Mouse (Mus musculus) gastrocnemius, adult 18-20 months (tissue): ENCODE measurements around the gene Anxa6. TPM values are rescaled to one million over a fixed set of nuclear protein-coding genes. Genes with fewer than 3 reads are reported as not detected.

Source experiments
- DNase-seq: peaks from one replicate; pipeline ENCODE4 v3.0.0; 2021; ENCODE audit warnings: low spot score
- total RNA-seq, 2 experiments: library from RNA; stranded (reverse); gene quantifications; 2 replicates each; pipeline ENCODE4 v1.2.3; 2021

The Anxa6 gene
- total RNA-seq, 2 experiments from 2014 or later = 169 to 174 TPM

GRCm38 (mm10) chr11:54998708-54999107, 34.5 kb downstream of the Anxa6 start:
- no peak for DNase-seq

DNA sequence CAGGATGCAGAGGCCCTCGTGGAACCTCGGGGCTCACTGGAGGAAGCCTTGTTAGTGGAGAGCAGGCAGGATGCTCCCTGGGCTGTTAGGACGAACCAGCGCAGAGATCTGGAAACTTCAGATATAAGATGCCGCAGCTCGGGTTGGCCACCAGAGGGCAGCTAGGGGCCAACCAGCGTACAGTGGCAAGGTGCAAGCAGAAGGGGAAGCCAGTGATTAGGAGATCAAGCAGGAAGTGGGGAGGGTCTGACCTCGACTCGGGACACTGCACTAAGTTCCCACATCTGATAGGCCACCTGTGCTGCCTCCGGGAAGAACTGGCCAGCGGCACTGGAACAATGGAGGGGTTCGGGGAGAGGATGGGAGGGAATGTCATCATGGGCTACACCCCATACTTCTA, 35.0 kb downstream of the Anxa6 start:
- peak; percentile 50 for DNase-seq

GRCm38 (mm10) chr11:54996176-54996575, 37.1 kb downstream of the Anxa6 start:
- no peak for DNase-seq

DNA sequence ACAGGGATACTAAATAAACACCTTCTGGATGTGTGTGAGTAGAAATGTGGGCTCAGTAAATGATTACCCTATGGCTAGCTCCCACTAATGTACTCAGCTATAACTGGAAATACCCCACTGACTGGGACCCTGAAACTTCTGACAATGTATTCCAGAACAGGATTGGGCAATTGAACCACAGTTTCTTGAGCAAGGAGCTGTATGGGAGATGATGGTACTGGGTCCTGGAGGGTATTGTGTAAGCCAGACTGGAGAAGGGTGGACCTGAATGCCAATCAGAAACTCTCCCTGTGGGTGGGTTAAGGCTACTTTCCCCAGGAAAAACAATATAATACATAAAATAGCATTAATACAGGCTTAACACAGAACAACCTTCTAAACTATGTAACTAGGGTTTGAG, 43.3 kb downstream of the Anxa6 start:
- no peak for DNase-seq

GRCm38 (mm10) chr11:54988754-54989349, 44.4 kb downstream of the Anxa6 start:
- no peak for DNase-seq

GRCm38 (mm10) chr11:54987974-54988373, 45.3 kb downstream of the Anxa6 start:
- no peak for DNase-seq

DNA sequence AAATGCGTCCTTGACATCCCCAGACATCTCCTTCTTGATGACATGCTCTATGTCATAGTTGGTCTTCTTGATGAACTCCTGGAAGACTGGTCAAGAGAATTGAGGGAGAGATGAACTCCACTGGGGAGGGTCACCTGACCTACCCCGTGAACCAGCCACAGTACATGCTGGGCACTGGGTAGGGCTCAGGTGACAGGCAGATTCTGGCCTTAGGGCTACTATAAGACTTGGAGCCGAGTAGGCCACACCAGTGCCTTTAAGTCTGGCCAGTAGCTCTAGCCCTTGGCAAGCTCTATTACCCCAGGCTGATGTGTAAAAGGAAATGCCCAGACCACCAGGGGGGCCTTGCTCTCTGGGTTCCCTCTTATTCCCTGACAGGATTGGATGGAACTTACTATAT, 48.2 kb downstream of the Anxa6 start:
- DNase-seq = peak; percentile 71

GRCm38 (mm10) chr11:54984581-54984980, 48.7 kb downstream of the Anxa6 start:
- no peak for DNase-seq

- peak; percentile 78 for DNase-seq
Observed at GRCm38 (mm10) chr11:54984085-54984484, 49.2 kb downstream of the Anxa6 start.

- no peak for DNase-seq
Observed at GRCm38 (mm10) chr11:54982520-54982919, 50.7 kb downstream of the Anxa6 start.

DNA sequence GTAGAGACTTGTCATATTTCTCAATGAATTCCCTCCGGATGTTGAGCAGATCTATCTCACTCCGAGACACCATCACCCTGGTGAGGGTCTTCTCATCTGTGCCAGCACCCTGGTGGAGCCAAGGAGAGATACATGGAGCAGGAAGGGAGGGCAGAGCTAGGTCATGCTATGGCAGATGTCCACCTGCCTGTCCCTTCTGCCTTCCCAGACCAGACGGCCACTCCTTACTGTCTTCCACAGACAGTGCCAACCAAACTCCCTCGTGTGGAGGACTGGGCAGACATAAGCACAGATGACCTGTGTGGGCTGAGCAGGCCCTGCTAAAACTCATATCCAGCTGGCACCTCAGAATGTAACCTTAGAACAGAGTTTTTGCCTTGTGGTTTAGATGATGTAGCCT, 51.6 kb downstream of the Anxa6 start:
- DNase-seq = no peak

GRCm38 (mm10) chr11:54977385-54977937, 55.8 kb downstream of the Anxa6 start:
- no peak for DNase-seq

GRCm38 (mm10) chr11:54976351-54976750, 56.9 kb downstream of the Anxa6 start:
- DNase-seq = no peak

- no peak for DNase-seq
Observed at GRCm38 (mm10) chr11:54975756-54976155, 57.5 kb downstream of the Anxa6 start.

DNA sequence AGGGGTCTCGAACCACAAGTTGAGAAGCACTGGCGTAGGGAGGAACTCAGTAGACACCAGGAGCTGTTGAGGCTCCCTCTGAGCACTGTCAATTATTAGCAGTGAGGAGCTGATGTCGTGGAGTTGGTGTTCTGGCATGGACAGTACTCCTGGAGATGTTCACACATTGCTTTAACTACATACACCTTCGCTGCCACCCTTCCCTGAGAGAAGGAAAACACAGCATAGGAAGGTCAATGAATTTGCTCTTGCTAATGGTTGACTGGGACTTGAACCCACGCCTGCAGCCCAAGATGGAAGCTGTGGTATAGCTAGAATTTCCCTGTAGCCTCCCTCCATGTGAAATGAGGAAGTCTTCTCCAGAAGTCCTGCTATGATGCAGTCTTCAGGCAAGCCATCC, 57.9 kb downstream of the Anxa6 start:
- DNase-seq = no peak

DNA sequence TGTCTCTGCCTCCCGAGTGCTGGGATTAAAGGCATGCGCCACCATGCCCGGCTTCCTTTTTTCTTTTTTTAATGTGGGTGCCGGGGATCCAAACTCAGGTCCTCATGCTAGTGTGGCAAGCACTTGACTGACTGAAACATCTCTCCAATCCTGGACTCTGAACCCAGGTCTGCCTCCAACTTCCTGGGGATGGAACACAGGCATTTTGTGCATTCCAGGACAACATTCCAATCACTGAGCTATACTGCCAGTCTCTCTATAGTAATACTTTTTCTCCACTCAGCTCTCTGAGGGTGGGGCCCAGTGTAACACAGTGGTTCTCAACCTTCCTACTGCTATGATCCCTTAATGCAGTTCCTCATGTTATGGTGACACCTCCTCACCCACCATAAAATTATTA, 58.6 kb downstream of the Anxa6 start:
- no peak for DNase-seq

- no peak for DNase-seq
Observed at GRCm38 (mm10) chr11:54973481-54974212, 59.6 kb downstream of the Anxa6 start.

DNA sequence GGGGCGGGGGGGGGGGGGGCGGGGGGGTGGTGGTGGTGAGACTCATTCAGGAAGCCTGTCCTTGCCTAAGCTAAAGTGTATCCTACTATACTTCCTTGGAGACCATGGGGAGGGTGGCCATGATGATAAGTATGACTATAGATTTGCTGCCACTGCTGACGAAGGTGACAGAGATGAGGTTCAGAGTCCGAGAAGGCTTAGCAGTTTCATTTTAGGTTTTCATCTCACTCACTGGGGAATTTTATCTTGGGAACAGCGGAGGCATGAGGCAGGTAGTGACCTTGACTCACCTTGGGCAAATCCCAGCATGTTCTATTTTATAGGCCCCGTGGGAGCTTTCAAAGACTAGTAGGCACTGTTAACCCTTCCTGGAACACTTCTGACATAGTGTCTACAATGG, 60.5 kb downstream of the Anxa6 start:
- DNase-seq = no peak

- DNase-seq = no peak
Observed at GRCm38 (mm10) chr11:54972049-54972723, 61.1 kb downstream of the Anxa6 start.

GRCm38 (mm10) chr11:54971365-54972048, 61.7 kb downstream of the Anxa6 start:
- no peak for DNase-seq

GRCm38 (mm10) chr11:54965234-54965633, 68.0 kb downstream of the Anxa6 start:
- DNase-seq = no peak

DNA sequence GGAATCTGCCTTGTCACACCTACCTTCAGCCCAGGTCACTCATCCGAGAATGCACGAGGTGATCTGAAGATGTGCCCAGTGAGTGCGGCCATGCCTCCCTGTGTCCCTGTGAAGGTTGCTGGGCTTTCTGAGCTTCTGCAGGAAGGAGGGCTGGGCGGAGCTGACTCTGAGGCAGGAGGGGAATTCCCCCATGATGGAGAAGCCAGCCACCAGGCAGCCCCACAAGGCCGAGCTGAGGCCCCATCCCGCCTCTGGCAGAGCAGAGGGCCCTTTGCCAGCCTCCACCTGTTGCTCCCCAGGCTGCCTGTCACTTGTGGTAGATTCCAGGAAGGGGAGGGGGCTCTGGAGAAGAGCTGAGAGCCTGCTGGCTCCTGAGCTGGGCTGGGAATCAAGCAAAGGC, 70.4 kb downstream of the Anxa6 start, which contains the start of gene Tnip1:
Gene Tnip1 (minus strand): TSS at position 108 of the 400 bp plus-strand sequence.
- DNase-seq = no peak
